Comparison of ENCODE assay signal across 15 mouse cellular contexts in genomic region chr2:68318452-68318851, GRCm38 (mm10).
DNase-seq lines count a peak whose midpoint lies in the region; ATAC-seq lines count a peak whose summit lies in the region.
"Had no signal": no experiment of that assay in that cellular context is flagged by ENCODE, and none has a peak within 500 bp of the region (broad histone marks: within the 10 kb centered on the region; RNA-seq: fewer than 3 reads in every experiment).

No protein-coding gene starts in this region.

- H3K4me2 ChIP-seq in midbrain, embryonic 11.5 days = no peak overlapping the region
- H3K4me2 ChIP-seq in midbrain, embryonic 15.5 days = no peak overlapping the region
- no peak overlapping the region for H3K4me2 ChIP-seq in limb, embryonic 12.5 days
- no peak overlapping the region for H3K4me2 ChIP-seq in stomach, embryonic 16.5 days (ENCODE audit: low read depth, low read length)

- WGBS in midbrain, embryonic 11.5 days = 67% methylated on average over 5 of the region's 5 CpGs
- 62% methylated on average over 5 of the region's 5 CpGs for WGBS in midbrain, embryonic 15.5 days
- WGBS in limb, embryonic 12.5 days = 70% methylated on average over 5 of the region's 5 CpGs
- WGBS in stomach, embryonic 16.5 days = 76% methylated on average over 5 of the region's 5 CpGs

- H3K4me3 ChIP-seq in midbrain, embryonic 11.5 days (ENCODE audit: low read depth, low read length) = no peak overlapping the region
- no peak overlapping the region for H3K4me3 ChIP-seq in midbrain, embryonic 15.5 days
- H3K4me3 ChIP-seq in limb, embryonic 12.5 days (replicated peaks) = no peak overlapping the region
- no peak overlapping the region for H3K4me3 ChIP-seq in stomach, embryonic 16.5 days (replicated peaks; ENCODE audit: low read length)

- peaks cover 14% of the 10 kb centered on the region for H3K4me1 ChIP-seq in midbrain, embryonic 11.5 days (ENCODE audit: control insufficient read depth, insufficient read depth, low read length)
- H3K4me1 ChIP-seq in midbrain, embryonic 15.5 days = peaks cover 24% of the 10 kb centered on the region
- peaks cover 33% of the 10 kb centered on the region for H3K4me1 ChIP-seq in limb, embryonic 12.5 days (replicated peaks)
- peaks cover 6% of the 10 kb centered on the region; the same call in 1 of the 2 replicates for H3K4me1 ChIP-seq in stomach, embryonic 16.5 days (ENCODE audit: control insufficient read depth, insufficient read depth, low read length)

- no peak for DNase-seq in cerebellum, postnatal 25 days
- DNase-seq in midbrain, embryonic 11.5 days (ENCODE audit: low spot score, missing footprints) = peak; percentile 78
- DNase-seq in urinary bladder, postnatal 36 days (ENCODE audit: low spot score in 2 of 2) = no peak
- DNase-seq in gastrocnemius, postnatal 25 days = no peak
- DNase-seq: adrenal gland, postnatal 25 days; cerebellum, adult 11-12 months; heart, adult 18-20 months; heart, postnatal 14 days; kidney, adult 11 months; lung, postnatal 10 days; right cerebral cortex, postnatal 25 days had no signal

- no peaks in the 10 kb centered on the region for H3K27me3 ChIP-seq in midbrain, embryonic 11.5 days (ENCODE audit: control insufficient read depth, insufficient read depth, low read length)
- H3K27me3 ChIP-seq in midbrain, embryonic 15.5 days (replicated peaks) = no peaks in the 10 kb centered on the region
- no peaks in the 10 kb centered on the region for H3K27me3 ChIP-seq in limb, embryonic 12.5 days
- H3K27me3 ChIP-seq in stomach, embryonic 16.5 days (ENCODE audit: control insufficient read depth, insufficient read depth, low read length) = no peaks in the 10 kb centered on the region

- H3K27ac ChIP-seq in midbrain, embryonic 11.5 days (ENCODE audit: low read depth, low read length) = no peak overlapping the region
- no peak overlapping the region for H3K27ac ChIP-seq in midbrain, embryonic 15.5 days
- no peak overlapping the region for H3K27ac ChIP-seq in limb, embryonic 12.5 days
- no peak overlapping the region for H3K27ac ChIP-seq in stomach, embryonic 16.5 days (ENCODE audit: low read length)

- ATAC-seq in cerebellum, adult (ENCODE audit: insufficient number of reproducible peaks, low FRiP score, low TSS enrichment) = peak; percentile 42; the same call in 1 of the 2 replicates
- ATAC-seq in midbrain, embryonic 11.5 days (ENCODE audit: low FRiP score) = 0 out of 2 replicates have a peak, but pooled peaks have one; percentile 49
- ATAC-seq in midbrain, embryonic 15.5 days (replicated peaks) = no peak
- ATAC-seq in limb, embryonic 12.5 days (ENCODE audit: insufficient number of reproducible peaks, insufficient read depth, low FRiP score, low TSS enrichment, low read depth) = peak; percentile 57; the same call in 1 of the 2 replicates
- 0 out of 2 replicates have a peak, but pooled peaks have one; percentile 29 for ATAC-seq in stomach, embryonic 16.5 days (ENCODE audit: insufficient read depth, low FRiP score)

- no peaks in the 10 kb centered on the region for H3K36me3 ChIP-seq in midbrain, embryonic 11.5 days (ENCODE audit: control insufficient read depth, insufficient read depth, low read length)
- H3K36me3 ChIP-seq in midbrain, embryonic 15.5 days (replicated peaks) = no peaks in the 10 kb centered on the region
- H3K36me3 ChIP-seq in limb, embryonic 12.5 days = no peaks in the 10 kb centered on the region
- no peaks in the 10 kb centered on the region; the same call in 1 of the 2 replicates for H3K36me3 ChIP-seq in stomach, embryonic 16.5 days (ENCODE audit: control insufficient read depth, insufficient read depth, low read length)

- H3K9me3 ChIP-seq in midbrain, embryonic 11.5 days (ENCODE audit: control insufficient read depth, low read length) = no peaks in the 10 kb centered on the region
- no peaks in the 10 kb centered on the region for H3K9me3 ChIP-seq in midbrain, embryonic 15.5 days
- no peaks in the 10 kb centered on the region for H3K9me3 ChIP-seq in limb, embryonic 12.5 days
- H3K9me3 ChIP-seq in stomach, embryonic 16.5 days (replicated peaks; ENCODE audit: control insufficient read depth, low read length) = no peaks in the 10 kb centered on the region

- H3K9ac ChIP-seq in midbrain, embryonic 11.5 days (ENCODE audit: low read length) = no peak overlapping the region
- H3K9ac ChIP-seq in midbrain, embryonic 15.5 days = no peak overlapping the region
- H3K9ac ChIP-seq in limb, embryonic 12.5 days (replicated peaks) = no peak overlapping the region
- no peak overlapping the region for H3K9ac ChIP-seq in stomach, embryonic 16.5 days (ENCODE audit: low read length)
